Mouse (Mus musculus) lung, postnatal 10 days (tissue): ENCODE data around the gene Dot1l.

Experiments used
- DNase-seq: peaks from one replicate; pipeline ENCODE4 v3.0.0; 2021

Dot1l gene

DNA sequence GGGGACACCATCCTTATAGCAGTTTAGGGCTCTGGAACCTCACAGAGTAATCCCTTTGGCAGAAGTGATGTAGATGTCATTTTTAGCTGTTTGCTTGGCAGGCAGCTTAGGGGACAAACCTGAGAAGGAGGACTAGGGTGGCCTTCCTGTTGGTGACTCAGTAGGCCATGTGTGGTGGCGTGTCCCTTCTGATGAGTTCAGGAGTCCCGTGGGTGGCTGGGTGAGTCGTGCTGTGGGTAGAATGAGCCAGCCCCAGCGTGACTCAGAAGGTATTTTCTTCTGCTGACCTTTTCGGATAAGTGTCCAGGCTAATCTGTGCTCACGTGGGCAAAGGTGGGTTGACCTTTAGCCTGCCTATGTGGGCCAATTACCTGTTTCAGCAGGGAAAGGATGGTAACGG lies 3.6 kb downstream of the Dot1l start:
- no peak for DNase-seq

DNA sequence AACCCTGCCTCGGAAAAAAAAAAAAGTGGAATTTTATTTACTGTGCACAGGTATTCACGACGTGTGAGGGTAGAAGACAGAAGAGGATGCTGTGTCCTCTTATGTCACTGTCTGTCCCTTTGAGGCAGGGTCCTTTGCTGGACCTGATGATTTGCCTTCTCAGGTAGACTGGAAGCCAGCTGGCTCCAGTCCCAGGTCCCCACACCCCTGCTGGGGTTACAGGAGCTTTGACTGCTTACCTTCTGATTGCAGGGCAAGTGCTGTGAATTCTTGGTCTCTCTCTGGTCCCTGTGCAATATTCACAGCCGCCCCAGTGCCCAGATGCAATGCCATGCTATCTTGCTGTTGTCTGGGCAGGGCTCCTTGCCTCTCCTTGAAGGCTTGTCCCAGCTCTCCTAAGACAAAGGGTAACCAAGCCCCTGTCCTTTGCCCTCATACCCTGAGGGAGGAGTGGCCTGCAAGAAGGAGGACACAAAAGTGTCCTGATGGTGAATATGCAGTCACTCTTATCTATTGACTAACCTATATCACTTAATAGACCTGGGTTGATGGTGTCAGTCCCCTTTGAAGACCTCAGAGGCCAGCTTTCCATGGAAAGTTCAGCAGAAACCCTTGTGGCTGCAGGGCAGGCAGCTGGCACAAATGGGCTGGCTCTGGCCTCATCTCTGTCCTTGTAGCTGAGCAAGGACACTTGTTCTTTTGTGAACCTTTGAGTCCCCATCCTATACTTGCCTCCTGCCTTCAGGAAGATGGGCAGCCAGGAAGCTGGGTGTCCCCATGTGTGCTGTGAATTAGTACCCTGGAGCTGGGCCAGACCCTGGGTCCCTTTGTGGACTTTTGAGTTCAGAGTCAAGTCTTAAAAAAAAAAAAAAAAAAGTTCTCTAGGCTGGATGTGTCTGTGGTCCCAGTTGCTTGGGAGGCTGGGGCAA lies 5.9 kb downstream of the Dot1l start:
- DNase-seq = no peak

DNA sequence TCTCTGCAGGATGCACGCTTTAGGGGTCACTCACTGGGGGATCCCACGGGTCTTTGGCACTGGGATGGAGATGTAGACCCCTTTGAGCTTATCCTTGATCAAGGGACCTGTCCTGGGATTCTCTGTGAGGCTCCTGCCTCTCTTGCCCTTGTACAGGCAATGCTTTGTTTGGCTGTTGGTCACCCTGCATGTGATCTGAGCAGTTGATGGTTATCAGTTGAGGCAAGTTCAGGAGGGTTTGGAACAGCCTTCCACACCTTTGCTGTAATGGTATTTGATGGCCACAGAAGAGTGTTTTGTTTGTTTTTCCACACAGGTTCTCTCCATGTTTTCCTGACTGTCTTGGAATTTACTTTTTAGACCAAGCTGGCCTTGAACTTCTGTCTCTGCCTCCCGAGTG lies 6.8 kb downstream of the Dot1l start:
- no peak for DNase-seq

DNA sequence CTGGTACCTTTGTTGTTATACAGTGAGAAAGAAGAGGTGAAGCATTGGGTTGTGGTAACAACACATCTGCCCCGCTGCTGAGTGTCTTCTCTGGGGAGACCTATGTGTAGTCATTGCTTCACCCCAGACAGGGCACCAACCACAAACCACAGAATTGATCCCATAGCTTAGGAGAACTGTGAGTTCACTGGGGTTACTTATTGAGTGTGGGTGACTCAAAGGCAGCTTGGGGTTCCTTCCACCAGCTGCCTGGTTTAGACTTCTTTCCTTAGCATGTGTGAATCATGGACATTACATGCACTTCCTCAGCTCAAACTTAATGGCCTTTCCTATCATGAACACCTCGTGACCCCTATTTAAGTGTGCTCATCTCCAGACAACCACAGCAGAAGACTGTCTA lies 8.5 kb downstream of the Dot1l start:
- no peak for DNase-seq

- DNase-seq = no peak
These were observed 10.7 kb downstream of the Dot1l start for GRCm38 (mm10) chr10:80765746-80766145.

GRCm38 (mm10) chr10:80766161-80766815 lies 11.3 kb downstream of the Dot1l start:
- DNase-seq = peak; percentile 43

GRCm38 (mm10) chr10:80768365-80768764 lies 13.4 kb downstream of the Dot1l start:
- no peak for DNase-seq

GRCm38 (mm10) chr10:80773816-80774215 lies 18.8 kb downstream of the Dot1l start:
- DNase-seq = no peak

DNA sequence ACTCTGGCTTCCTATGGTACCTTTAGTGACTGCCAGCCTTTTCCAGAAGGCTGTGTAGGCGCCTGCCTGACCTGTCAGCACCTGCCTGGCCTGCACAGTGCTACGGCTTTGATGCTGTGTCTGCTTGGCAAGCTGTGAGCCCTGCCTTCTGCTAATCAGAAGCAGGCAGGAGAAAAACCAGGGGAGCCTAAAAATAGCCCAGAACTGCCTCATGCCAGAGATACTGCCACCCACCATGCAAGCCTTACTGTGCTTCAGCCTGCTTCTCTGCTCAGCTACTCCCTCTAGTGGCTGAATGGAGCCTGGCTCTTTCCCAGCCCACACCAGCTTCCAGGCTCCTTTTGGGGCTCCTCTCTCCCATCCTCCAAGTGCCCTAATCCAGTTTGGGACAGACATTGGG lies 19.5 kb downstream of the Dot1l start:
- DNase-seq = peak; percentile 89

DNA sequence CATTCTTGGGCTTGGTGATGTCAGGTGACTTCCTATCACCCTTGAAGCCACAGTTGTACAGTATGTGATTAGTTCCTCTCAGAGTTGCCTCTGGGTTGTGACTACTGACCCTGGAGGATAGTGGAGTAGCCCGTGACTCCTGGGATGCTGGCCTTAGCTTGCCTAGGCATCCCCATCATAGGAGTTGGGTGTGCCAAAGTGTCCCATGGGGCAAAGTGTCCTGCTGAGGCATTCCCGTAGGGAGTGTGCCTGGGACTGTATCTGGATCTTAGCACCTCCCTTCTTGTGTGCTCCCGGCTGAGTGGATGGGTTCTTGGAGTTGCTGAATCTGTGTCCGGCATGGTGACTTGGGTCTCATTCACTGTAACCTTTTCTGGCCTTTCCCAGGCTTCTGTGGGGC lies 20.0 kb downstream of the Dot1l start:
- DNase-seq = no peak

DNA sequence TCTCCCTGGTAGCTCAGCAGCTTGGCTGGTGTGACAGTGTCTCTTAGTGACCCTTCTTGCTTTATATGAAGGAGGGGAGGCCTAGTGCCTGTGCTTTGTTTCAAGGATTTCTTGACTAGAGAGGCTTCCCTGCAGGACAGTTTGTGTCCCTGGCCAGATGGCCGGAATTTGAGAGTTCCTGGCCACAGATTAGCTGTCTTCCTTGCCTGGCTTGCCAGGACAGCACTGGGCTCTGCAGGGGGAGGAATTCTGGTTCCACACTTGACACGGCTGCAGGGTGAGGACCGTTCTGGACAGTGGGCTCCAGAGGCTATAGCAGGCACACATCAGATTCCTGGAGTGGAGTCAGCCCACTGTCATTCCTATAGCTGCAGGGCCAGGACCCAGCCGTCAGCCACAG lies 20.7 kb downstream of the Dot1l start:
- DNase-seq = no peak

- DNase-seq = no peak
These were observed 21.4 kb downstream of the Dot1l start for GRCm38 (mm10) chr10:80776358-80776869.

DNA sequence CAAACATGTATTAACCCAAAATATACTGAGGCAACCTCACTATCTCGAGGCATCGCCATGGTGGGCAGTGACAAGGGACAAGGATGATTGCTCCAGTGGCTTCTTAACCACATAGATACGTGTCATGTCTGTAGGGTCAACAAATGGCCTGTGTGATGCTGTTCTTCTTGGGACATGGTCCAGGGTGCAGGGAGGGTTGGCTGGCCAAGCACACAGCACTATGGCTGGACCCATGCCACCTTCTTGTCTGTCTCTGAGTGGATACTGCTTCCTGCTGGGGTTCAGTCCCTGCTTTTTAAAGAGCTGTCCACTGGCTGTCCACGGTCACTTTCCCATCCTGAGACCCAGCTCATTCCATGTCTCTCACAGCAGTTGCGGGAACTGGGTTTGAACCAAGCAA lies 22.1 kb downstream of the Dot1l start:
- no peak for DNase-seq

- DNase-seq = no peak
These were observed 24.6 kb downstream of the Dot1l start for GRCm38 (mm10) chr10:80779565-80779964.

DNA sequence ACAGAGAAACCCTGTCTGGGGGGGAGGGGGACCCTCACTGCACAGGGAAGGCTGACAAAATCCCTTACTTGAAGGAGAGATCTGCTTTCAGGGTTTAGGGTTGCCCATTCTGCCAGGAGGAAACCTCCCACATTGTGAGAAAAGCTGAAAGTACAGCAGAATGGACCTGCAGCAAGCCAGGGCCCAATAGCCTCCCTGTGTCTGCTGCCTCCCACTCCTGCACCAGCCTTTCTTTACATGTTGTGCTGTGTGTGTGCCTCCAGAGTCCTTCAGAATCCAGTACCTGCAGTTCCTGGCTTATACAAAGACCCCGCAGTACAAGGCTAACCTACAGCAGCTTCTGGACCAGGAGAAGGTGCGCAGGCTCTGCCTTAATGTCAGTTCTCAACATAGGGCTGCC lies 29.3 kb downstream of the Dot1l start:
- DNase-seq = no peak

DNA sequence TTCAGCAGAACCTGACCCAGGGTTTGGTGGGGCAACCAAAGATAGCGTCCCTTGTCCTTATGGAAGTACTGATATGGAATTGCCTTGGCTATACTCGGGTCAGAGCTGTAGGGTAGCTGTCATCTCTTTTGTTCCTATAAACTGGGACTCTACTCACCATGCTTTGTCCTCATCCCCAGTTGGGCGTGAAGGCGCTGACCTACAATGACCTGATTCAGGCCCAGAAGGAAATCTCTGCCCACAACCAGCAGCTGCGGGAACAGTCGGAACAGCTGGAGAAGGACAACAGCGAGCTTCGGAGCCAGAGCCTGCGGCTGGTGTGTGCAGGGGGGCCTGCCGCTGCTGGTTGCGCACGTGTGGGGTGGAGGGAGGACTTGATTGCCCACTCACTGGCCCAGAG lies 29.9 kb downstream of the Dot1l start:
- no peak for DNase-seq

DNA sequence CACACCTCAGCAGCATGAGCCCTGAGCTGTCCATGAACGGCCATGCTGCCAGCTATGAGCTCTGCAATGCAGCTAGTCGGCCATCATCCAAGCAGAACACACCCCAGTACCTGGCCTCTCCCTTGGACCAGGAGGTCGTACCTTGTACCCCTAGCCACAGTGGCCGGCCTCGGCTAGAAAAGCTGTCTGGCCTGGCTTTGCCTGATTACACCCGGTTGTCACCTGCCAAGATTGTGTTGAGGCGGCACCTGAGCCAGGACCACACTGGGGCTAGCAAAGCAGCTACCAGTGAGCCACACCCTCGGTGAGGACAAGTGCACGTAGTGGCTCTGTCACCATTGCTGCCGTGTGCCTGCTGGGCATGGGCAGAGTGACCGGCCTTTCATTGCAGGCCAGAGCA lies 31.0 kb downstream of the Dot1l start:
- DNase-seq = no peak

GRCm38 (mm10) chr10:80787517-80787916 lies 32.5 kb downstream of the Dot1l start:
- no peak for DNase-seq

DNA sequence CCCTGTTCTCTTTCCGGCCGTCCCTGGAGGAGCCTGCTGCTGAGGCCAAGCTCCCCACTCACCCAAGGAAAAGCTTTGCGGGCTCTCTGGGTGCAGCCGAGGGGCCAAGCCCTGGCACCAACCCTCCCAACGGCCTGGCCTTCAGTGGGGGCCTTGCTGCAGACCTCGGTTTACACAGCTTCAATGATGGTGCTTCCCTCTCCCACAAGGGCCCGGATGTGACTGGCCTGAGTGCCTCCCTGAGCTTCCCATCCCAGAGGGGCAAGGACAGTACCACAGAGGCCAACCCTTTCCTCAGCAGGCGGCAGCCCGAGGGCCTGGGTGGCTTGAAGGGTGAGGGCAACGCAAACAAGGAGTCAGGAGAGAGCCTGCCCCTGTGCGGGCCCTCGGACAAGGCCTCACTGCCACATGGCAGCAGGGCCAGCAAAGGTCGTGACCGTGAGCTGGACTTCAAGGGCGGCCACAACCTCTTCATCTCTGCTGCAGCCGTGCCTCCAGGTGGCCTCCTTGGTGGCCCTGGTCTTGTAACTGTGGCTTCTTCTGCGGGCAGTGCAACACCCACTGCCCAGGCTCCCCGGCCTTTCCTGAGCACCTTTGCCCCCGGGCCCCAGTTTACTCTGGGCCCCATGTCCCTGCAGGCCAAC lies 35.9 kb downstream of the Dot1l start:
- no peak for DNase-seq

DNA sequence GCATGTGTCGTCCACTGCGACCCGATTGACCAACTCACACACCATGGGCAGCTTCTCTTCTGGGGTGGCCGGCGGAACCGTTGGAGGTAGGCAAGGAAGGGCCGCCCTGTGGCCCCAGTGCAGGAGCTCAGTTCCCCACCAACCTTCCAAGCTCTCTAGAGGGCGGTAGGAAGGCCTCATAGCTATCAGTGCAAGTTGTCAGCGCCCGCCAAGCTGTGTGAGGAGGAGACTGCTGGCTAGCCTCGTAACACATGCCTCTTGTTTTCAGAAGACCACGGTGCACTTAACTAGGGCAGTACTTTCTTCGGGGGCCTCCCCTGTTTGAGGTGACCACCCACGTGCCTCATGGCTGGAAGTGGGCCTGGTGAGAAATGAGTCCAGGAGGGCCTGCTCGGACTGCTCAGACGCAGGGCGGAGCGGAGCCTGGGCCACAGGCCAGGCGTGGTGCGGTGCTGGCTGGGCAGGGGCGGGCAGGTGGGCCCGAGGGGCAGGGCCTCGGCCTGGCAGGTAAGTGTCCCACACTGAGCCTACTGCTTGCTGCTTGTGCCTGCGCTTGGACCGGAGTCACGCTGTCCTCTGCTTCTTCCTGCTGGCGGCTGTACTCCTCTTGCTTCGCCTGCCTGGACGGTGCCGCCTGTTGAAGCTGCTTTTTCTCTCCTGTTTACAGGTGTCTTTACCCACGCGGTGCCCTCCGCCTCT lies 36.6 kb downstream of the Dot1l start:
- DNase-seq = no peak

- no peak for DNase-seq
These were observed 37.4 kb downstream of the Dot1l start for GRCm38 (mm10) chr10:80792175-80793032.
